Mouse (Mus musculus) induced T-regulatory cell, adult 2 months (primary cell): ENCODE measurements around the gene Gm3298.
"Not testable (repeated sequence)": the region's sequence is repeated elsewhere in the genome, so short reads cannot be mapped to it uniquely, and the experiment has no call there.

Experiments
- DNase-seq: peaks from one replicate; pipeline ENCODE4 v3.0.0-alpha.2; 2012; ENCODE audit warnings: low read depth

Gm3298 gene

GRCm38 (mm10) chr14:5015591-5015990 is at the start of gene Gm3298:
TSS of gene Gm3298 (plus strand) at chr14:5015891.
- not testable (repeated sequence) for DNase-seq

- not testable (repeated sequence) for DNase-seq
Measured at GRCm38 (mm10) chr14:4983635-4984034, 32.1 kb upstream of the Gm3298 start, which contains the start of gene Gm8297. TSS of gene Gm8297 (plus strand) at chr14:4983935.

- not testable (repeated sequence) for DNase-seq
Measured at GRCm38 (mm10) chr14:5050329-5050728, 34.6 kb downstream of the Gm3298 start, which contains the start of gene 4930555G01Rik. TSS of gene 4930555G01Rik (plus strand) at chr14:5050629.
